Mouse (Mus musculus): ENCODE data around the gene Smoc1.

DNA sequence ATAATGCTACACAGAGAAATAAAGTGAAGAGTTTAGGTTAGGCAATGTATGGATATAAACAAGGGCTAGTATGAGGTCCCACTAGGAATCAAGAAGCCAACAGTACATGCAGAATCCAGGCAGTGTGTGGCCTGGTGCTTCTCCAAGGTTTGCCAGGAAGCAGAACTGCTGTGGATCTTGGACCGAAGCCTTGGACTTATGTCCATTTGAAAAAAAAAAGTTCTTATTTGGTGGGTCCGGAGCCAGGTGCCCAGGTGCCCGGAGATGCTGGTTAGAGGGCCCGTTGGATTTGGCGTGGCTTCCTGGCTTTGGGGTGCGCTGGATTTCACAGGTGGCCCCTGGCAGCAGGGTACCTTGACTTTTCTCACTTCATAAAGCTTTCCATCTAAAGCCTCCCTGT is 121.3 kb downstream of the Smoc1 start:
- TF ChIP-seq CTCF (IDR thresholded peaks at IDR 0.05; ENCODE audit: borderline replicate concordance, control insufficient read depth, extremely low read depth, insufficient read depth, low read length, poor library complexity), result no peak
- TF ChIP-seq POLR2A (IDR thresholded peaks at IDR 0.05; ENCODE audit: control insufficient read depth, extremely low read depth, insufficient read depth, low read length, poor library complexity), result no peak

Data from thymus, adult 2 months (tissue).